Mouse (Mus musculus): ENCODE data around the gene Ly75. TPM values are rescaled to one million over a fixed set of nuclear protein-coding genes. Genes with fewer than 3 reads are reported as not detected.

The Ly75 gene
- polyA plus RNA-seq, 1 experiment from 2014 or later, result 3.5 TPM

DNA sequence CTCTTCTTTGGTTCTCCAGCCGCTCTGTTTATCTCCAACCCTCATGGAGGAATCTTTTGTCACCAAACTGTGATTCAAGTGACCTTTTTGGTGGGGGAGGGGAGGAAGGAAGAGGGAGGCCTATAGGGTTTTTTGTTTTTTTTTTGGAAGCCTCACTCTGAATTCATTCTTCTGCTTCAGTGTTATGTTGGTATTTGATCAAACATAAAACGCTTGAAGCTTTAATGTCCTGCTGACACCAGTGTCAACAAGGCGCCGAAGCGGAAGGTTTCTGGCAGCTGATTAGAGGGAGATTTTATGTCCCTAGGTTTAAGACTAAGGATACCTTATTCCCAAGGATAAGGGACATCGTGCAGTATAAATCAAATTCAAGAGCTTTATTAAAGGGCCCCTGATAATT is 26.1 kb upstream of the Ly75 start:
- Histone ChIP-seq H3K36me3 (replicated peaks; ENCODE audit: control insufficient read depth, insufficient read depth, low read depth, low read length) (no peaks in the 10 kb centered on the region), H3K27ac (replicated peaks; ENCODE audit: low read depth, low read length) (no peak overlapping the region), H3K4me3 (ENCODE audit: low read depth, low read length) (no peak overlapping the region), H3K4me1 (ENCODE audit: control insufficient read depth, insufficient read depth, low read length) (no peaks in the 10 kb centered on the region), H3K9ac (replicated peaks; ENCODE audit: low read length) (no peak overlapping the region), H3K27me3 (ENCODE audit: control insufficient read depth, insufficient read depth, low read length) (no peaks in the 10 kb centered on the region), H3K9me3 (replicated peaks; ENCODE audit: control insufficient read depth, low read length) (no peaks in the 10 kb centered on the region), H3K4me2 (ENCODE audit: low read depth, low read length) (no peak overlapping the region)
- DNase-seq (ENCODE audit: low spot score) (no peak), ATAC-seq (replicated peaks; ENCODE audit: insufficient number of reproducible peaks, low FRiP score, low TSS enrichment, low read depth) (no peak)
- 75% methylated on average over 6 of the region's 6 CpGs for WGBS

DNA sequence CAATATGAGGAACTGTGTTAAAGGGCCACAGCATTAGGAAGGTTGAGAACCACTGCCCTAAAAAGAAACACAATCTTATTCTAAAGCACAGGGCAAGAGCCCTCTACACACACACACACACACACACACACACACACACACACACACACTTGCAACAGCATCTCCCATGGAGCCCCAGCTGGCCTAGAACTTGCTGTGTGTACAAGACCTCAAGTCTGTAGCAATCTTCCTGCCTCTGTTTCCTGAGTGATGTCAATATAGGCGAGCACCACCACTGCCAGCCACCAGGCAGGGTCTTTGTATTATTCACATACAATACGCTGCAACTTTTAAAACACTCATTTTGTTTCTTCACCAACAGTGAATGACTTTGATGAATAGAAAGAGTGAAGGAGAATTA is 24.3 kb upstream of the Ly75 start:
- Histone ChIP-seq H3K4me2 (ENCODE audit: low read depth, low read length) (no peak overlapping the region), H3K27ac (replicated peaks; ENCODE audit: low read depth, low read length) (no peak overlapping the region), H3K27me3 (ENCODE audit: control insufficient read depth, insufficient read depth, low read length) (no peaks in the 10 kb centered on the region), H3K9me3 (replicated peaks; ENCODE audit: control insufficient read depth, low read length) (no peaks in the 10 kb centered on the region), H3K4me3 (ENCODE audit: low read depth, low read length) (no peak overlapping the region), H3K36me3 (replicated peaks; ENCODE audit: control insufficient read depth, insufficient read depth, low read depth, low read length) (no peaks in the 10 kb centered on the region), H3K9ac (replicated peaks; ENCODE audit: low read length) (no peak overlapping the region), H3K4me1 (ENCODE audit: control insufficient read depth, insufficient read depth, low read length) (no peaks in the 10 kb centered on the region)
- DNase-seq (ENCODE audit: low spot score) (no peak), ATAC-seq (replicated peaks; ENCODE audit: insufficient number of reproducible peaks, low FRiP score, low TSS enrichment, low read depth) (no peak)
- 92% methylated on average over 2 of the region's 2 CpGs for WGBS

DNA sequence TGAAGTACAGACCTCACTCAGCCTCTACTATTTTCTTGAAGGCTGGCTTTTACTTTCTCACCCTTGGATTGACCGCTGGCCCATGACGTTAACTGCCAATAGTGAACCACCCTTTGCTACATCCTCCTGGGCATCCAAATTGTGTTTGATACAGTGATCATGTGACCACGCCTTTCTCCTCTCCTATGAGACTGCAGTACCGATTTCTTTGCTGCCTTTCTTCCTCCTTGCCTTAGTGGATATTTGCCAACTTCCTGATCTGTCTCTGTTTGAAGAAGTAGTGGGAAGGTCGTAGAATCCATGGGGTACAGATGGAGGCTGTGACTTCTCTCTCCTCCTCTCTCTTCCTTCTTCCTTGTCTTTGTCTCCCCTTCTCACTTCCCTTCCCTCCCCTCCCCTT is 22.3 kb upstream of the Ly75 start:
- WGBS, result 89% methylated on average over 5 of the region's 5 CpGs
- Histone ChIP-seq H3K9me3 (replicated peaks; ENCODE audit: control insufficient read depth, low read length) (no peaks in the 10 kb centered on the region), H3K27ac (replicated peaks; ENCODE audit: low read depth, low read length) (no peak overlapping the region), H3K36me3 (replicated peaks; ENCODE audit: control insufficient read depth, insufficient read depth, low read depth, low read length) (no peaks in the 10 kb centered on the region), H3K27me3 (ENCODE audit: control insufficient read depth, insufficient read depth, low read length) (no peaks in the 10 kb centered on the region), H3K4me2 (ENCODE audit: low read depth, low read length) (no peak overlapping the region), H3K4me3 (ENCODE audit: low read depth, low read length) (no peak overlapping the region), H3K9ac (replicated peaks; ENCODE audit: low read length) (no peak overlapping the region), H3K4me1 (ENCODE audit: control insufficient read depth, insufficient read depth, low read length) (no peaks in the 10 kb centered on the region)
- no peak for ATAC-seq (replicated peaks; ENCODE audit: insufficient number of reproducible peaks, low FRiP score, low TSS enrichment, low read depth)
- no peak for DNase-seq (ENCODE audit: low spot score)

DNA sequence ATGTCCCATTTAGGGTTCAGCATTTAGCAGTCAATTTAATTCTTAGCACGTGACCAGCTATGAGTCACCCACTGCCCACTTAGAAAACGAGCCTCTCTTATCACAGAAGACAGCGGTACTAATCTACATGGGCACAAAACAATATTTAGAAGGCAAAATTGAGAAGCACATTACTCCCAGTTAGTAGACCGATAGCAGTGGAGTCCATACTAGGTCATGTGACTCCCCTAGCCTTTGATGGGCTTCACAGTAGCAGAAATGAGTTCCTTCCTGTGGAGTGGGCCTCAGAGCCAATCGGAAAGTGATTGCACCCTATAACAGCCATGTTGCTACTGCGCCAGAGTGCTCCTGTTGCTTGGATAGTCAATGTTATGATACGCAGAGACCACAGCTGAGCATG is 21.7 kb upstream of the Ly75 start:
- Histone ChIP-seq H3K9ac (replicated peaks; ENCODE audit: low read length) (no peak overlapping the region), H3K36me3 (replicated peaks; ENCODE audit: control insufficient read depth, insufficient read depth, low read depth, low read length) (no peaks in the 10 kb centered on the region), H3K27ac (replicated peaks; ENCODE audit: low read depth, low read length) (no peak overlapping the region), H3K4me2 (ENCODE audit: low read depth, low read length) (no peak overlapping the region), H3K4me1 (ENCODE audit: control insufficient read depth, insufficient read depth, low read length) (no peaks in the 10 kb centered on the region), H3K4me3 (ENCODE audit: low read depth, low read length) (no peak overlapping the region), H3K9me3 (replicated peaks; ENCODE audit: control insufficient read depth, low read length) (no peaks in the 10 kb centered on the region), H3K27me3 (ENCODE audit: control insufficient read depth, insufficient read depth, low read length) (no peaks in the 10 kb centered on the region)
- ATAC-seq (replicated peaks; ENCODE audit: insufficient number of reproducible peaks, low FRiP score, low TSS enrichment, low read depth) (no peak), DNase-seq (ENCODE audit: low spot score) (no peak)
- WGBS, result 92% methylated on average over 7 of the region's 7 CpGs

DNA sequence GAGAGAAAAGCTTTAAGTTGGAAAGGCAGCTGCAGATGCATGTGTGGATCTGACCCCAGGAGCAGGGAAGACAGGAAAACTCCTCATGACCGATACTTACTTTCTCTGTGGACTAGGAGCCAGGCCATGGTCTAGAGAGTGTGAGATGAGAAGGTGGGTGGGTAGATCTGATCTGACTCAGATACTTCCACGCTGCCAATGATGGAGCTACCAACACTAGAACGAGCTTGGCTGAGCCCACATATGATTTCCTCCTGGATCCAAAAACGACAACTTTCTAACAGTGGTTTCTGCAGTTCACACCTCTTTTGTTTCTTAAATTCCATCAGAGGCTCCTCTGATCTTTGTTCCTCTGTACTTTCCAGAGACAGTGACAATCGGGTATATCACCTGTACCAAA is 18.6 kb upstream of the Ly75 start:
- WGBS, result 71% methylated on average over 5 of the region's 5 CpGs
- DNase-seq (ENCODE audit: low spot score) (no peak), ATAC-seq (replicated peaks; ENCODE audit: insufficient number of reproducible peaks, low FRiP score, low TSS enrichment, low read depth) (no peak)
- no peak overlapping the region for H3K27ac ChIP-seq (replicated peaks; ENCODE audit: low read depth, low read length)
- H3K36me3 ChIP-seq (replicated peaks; ENCODE audit: control insufficient read depth, insufficient read depth, low read depth, low read length), result no peaks in the 10 kb centered on the region
- H3K9ac ChIP-seq (replicated peaks; ENCODE audit: low read length), result no peak overlapping the region
- no peaks in the 10 kb centered on the region for H3K4me1 ChIP-seq (ENCODE audit: control insufficient read depth, insufficient read depth, low read length)
- H3K9me3 ChIP-seq (replicated peaks; ENCODE audit: control insufficient read depth, low read length), result no peaks in the 10 kb centered on the region
- no peak overlapping the region for H3K4me2 ChIP-seq (ENCODE audit: low read depth, low read length)
- H3K27me3 ChIP-seq (ENCODE audit: control insufficient read depth, insufficient read depth, low read length), result no peaks in the 10 kb centered on the region
- no peak overlapping the region for H3K4me3 ChIP-seq (ENCODE audit: low read depth, low read length)

DNA sequence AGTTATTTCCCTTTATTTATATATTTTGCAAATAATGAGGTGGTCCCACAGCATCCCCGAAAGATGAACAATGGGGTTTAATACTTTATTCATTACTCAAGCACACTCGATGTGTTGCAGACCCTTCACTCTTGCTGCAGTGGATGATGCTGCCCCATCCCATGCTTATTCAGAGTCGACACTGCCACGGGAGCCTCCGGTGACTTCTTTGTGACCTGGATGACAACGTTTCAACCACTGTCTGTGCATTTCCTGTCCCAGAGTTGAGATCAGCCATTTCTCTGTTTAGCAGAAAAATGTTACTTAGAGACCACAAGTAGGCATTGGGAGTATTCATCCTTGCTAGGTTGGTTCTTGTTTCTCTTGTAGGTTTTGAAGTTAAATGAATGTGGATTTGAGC is 10.7 kb upstream of the Ly75 start:
- 70% methylated on average over 6 of the region's 6 CpGs for WGBS
- H3K4me1 ChIP-seq (ENCODE audit: control insufficient read depth, insufficient read depth, low read length), result no peaks in the 10 kb centered on the region
- ATAC-seq (replicated peaks; ENCODE audit: insufficient number of reproducible peaks, low FRiP score, low TSS enrichment, low read depth) (no peak), DNase-seq (ENCODE audit: low spot score) (no peak)
- no peak overlapping the region for H3K4me2 ChIP-seq (ENCODE audit: low read depth, low read length)
- H3K27ac ChIP-seq (replicated peaks; ENCODE audit: low read depth, low read length), result no peak overlapping the region
- no peaks in the 10 kb centered on the region for H3K9me3 ChIP-seq (replicated peaks; ENCODE audit: control insufficient read depth, low read length)
- H3K27me3 ChIP-seq (ENCODE audit: control insufficient read depth, insufficient read depth, low read length), result no peaks in the 10 kb centered on the region
- no peak overlapping the region for H3K4me3 ChIP-seq (ENCODE audit: low read depth, low read length)
- H3K36me3 ChIP-seq (replicated peaks; ENCODE audit: control insufficient read depth, insufficient read depth, low read depth, low read length), result no peaks in the 10 kb centered on the region
- H3K9ac ChIP-seq (replicated peaks; ENCODE audit: low read length), result no peak overlapping the region

DNA sequence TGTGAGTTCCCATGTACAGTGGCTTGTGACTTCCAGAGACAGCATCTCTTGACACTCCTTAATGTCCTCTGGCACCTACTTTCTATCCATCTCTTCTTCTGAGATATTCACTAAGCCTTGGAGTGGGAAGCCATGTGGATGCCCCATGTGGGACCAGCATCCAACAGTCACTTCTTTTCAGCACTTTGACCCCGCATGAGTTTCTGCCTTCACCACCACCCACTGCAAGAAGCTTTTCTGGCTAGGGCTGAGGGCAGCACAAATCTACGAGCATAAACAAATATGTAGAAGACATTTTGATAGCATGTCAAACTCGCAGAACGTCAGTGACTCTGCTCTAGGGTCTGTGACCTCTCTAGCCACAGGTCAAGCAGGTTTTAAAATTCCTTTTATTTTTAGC is 9.2 kb upstream of the Ly75 start:
- Histone ChIP-seq H3K27ac (replicated peaks; ENCODE audit: low read depth, low read length) (no peak overlapping the region), H3K4me1 (ENCODE audit: control insufficient read depth, insufficient read depth, low read length) (no peaks in the 10 kb centered on the region), H3K4me3 (ENCODE audit: low read depth, low read length) (no peak overlapping the region), H3K4me2 (ENCODE audit: low read depth, low read length) (no peak overlapping the region), H3K9ac (replicated peaks; ENCODE audit: low read length) (no peak overlapping the region), H3K36me3 (replicated peaks; ENCODE audit: control insufficient read depth, insufficient read depth, low read depth, low read length) (no peaks in the 10 kb centered on the region), H3K27me3 (ENCODE audit: control insufficient read depth, insufficient read depth, low read length) (no peaks in the 10 kb centered on the region), H3K9me3 (replicated peaks; ENCODE audit: control insufficient read depth, low read length) (no peaks in the 10 kb centered on the region)
- ATAC-seq (replicated peaks; ENCODE audit: insufficient number of reproducible peaks, low FRiP score, low TSS enrichment, low read depth) (no peak), DNase-seq (ENCODE audit: low spot score) (no peak)
- WGBS, result 75% methylated on average over 4 of the region's 4 CpGs

DNA sequence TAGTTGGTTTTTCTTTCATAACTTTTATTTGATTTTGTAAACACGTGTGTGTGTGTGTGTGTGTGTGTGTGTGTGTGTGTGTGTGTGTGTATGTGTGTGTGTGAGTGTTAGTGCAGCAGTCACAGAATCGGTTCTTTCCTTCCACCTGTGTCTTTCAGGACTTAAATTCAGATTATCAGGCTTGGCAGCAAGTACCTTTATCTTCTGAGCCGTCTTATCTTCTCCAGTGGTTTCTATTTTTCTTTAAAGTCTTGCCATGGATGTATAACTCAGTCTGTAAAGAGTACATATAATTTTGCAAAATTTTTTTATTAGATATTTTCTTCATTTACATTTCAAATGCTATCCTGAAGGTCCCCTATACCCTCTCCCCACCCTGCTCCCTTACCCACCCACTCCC is 4.3 kb upstream of the Ly75 start:
- H3K4me2 ChIP-seq (ENCODE audit: low read depth, low read length), result no peak overlapping the region
- no peaks in the 10 kb centered on the region for H3K27me3 ChIP-seq (ENCODE audit: control insufficient read depth, insufficient read depth, low read length)
- WGBS, result 86% methylated on average over 3 of the region's 3 CpGs
- H3K27ac ChIP-seq (replicated peaks; ENCODE audit: low read depth, low read length), result no peak overlapping the region
- no peak for ATAC-seq (replicated peaks; ENCODE audit: insufficient number of reproducible peaks, low FRiP score, low TSS enrichment, low read depth)
- no peak for DNase-seq (ENCODE audit: low spot score)
- H3K9me3 ChIP-seq (replicated peaks; ENCODE audit: control insufficient read depth, low read length), result no peaks in the 10 kb centered on the region
- no peak overlapping the region for H3K9ac ChIP-seq (replicated peaks; ENCODE audit: low read length)
- H3K36me3 ChIP-seq (replicated peaks; ENCODE audit: control insufficient read depth, insufficient read depth, low read depth, low read length), result no peaks in the 10 kb centered on the region
- no peak overlapping the region for H3K4me3 ChIP-seq (ENCODE audit: low read depth, low read length)
- no peaks in the 10 kb centered on the region for H3K4me1 ChIP-seq (ENCODE audit: control insufficient read depth, insufficient read depth, low read length)

DNA sequence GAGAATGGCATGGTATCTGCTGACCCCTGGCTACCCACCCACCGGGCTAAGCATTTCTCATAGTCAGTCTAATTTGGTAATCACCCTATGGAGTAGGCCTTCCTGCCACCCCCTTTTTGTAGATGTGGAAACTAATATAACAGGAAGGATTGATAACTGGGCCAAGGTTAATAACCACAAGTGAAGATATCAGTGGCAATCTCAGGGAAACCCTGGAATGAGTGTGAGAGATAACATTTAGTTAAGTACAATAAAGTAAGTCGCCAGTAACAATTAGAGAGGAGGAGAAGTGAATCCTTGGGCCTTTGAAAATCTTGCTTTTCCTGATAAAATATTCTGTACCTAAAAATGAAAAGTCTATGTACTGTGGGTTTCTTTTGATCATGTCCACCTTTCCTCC is 3.7 kb upstream of the Ly75 start:
- no peaks in the 10 kb centered on the region for H3K27me3 ChIP-seq (ENCODE audit: control insufficient read depth, insufficient read depth, low read length)
- no peak for DNase-seq (ENCODE audit: low spot score)
- WGBS, result 88% methylated on average over 2 of the region's 2 CpGs
- H3K27ac ChIP-seq (replicated peaks; ENCODE audit: low read depth, low read length), result no peak overlapping the region
- H3K9ac ChIP-seq (replicated peaks; ENCODE audit: low read length), result no peak overlapping the region
- no peaks in the 10 kb centered on the region for H3K4me1 ChIP-seq (ENCODE audit: control insufficient read depth, insufficient read depth, low read length)
- no peak overlapping the region for H3K4me2 ChIP-seq (ENCODE audit: low read depth, low read length)
- H3K9me3 ChIP-seq (replicated peaks; ENCODE audit: control insufficient read depth, low read length), result no peaks in the 10 kb centered on the region
- no peak for ATAC-seq (replicated peaks; ENCODE audit: insufficient number of reproducible peaks, low FRiP score, low TSS enrichment, low read depth)
- no peak overlapping the region for H3K4me3 ChIP-seq (ENCODE audit: low read depth, low read length)
- no peaks in the 10 kb centered on the region for H3K36me3 ChIP-seq (replicated peaks; ENCODE audit: control insufficient read depth, insufficient read depth, low read depth, low read length)
